Mouse (Mus musculus) cerebellum, adult (tissue): ENCODE data around the gene Pcyt1a.
"Not testable (repeated sequence)": the region's sequence is repeated elsewhere in the genome, so short reads cannot be mapped to it uniquely, and the experiment has no call there.

Experiments
- ATAC-seq: cut with Nextera tagmentation; 2 replicates; pipeline ENCODE4 v1.9.2; 2017; ENCODE audit warnings: mild to moderate bottlenecking, moderate library complexity, mixed read lengths; ENCODE audit not compliant: insufficient number of reproducible peaks, low FRiP score, low TSS enrichment

Gene Pcyt1a

DNA sequence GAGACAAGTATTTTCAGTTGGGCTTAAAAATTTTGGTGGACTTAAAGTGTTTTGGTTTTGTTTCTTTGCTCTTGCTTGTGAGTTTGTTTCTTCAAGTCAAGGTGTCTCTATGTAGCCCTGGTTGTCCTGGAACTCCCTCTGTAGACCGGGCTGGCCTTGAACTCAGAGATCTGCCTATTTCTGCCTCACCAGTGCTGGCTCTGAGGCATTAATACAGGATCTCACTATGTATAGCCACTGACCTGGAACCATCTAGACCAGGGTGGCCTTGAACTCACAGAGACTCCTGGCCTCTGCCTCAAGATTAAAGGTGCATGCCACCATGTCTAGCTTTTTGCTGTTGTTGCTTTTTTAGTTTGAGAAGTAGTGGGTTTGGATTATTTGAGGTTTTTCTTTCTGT, 1.2 kb downstream of the Pcyt1a start:
- ATAC-seq: no peak

DNA sequence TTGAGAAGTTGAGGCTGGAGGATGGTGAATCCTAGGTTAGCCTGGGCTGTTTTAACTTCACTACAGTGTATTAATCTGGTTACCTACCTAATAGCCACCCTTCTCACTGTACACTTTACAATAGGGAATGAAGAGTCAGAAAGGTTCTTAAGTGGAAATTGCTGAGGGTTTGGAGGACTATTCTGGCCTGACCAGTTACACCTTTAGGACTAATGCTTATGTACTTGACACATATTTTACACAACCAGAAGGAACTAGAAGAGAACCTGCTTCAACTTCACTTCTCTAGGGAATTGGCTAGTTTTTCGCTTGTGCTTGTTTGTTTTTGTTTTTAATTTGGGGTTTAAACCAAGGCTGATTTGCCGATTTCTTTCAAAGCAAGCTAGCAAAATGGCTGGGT, 2.4 kb downstream of the Pcyt1a start:
- ATAC-seq: no peak

DNA sequence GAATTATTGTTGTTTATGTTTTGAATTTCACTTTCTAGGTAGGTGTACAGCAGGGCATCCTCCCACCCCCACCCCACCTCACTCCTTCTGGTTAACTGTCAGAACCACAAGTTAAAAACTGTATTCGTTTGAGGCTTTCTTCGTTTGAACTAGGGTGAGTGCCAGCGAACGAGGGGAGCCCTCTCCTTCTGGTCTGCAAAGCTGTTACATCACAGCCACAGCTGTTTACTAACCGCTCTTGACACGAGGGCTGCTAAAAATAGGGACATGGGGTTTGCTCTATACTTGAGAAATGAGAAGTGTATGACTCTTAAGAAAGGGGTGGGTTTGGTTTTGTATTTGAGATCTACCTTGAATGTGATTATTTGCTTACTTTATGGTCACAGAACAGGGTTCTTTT, 3.3 kb downstream of the Pcyt1a start:
- no peak for ATAC-seq

DNA sequence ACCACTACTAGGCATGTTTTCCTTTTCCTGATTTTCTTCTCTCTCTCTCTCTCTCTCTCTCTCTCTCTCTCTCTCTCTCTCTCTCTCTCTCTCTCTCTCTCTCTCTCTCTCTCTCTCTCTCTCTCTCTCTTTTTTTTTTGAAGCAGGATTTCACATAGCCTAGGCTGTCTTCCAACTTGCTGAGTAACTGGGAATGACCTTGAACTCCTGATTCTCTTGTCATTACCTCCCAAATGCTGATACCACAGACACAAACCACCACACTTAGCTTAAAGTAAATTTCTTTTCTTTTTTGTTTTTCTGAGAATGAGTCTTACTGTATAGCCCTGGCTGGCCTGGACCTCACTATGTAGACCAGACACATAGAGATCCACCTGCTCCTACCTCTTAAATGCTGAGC, 4.0 kb downstream of the Pcyt1a start:
- no peak for ATAC-seq

DNA sequence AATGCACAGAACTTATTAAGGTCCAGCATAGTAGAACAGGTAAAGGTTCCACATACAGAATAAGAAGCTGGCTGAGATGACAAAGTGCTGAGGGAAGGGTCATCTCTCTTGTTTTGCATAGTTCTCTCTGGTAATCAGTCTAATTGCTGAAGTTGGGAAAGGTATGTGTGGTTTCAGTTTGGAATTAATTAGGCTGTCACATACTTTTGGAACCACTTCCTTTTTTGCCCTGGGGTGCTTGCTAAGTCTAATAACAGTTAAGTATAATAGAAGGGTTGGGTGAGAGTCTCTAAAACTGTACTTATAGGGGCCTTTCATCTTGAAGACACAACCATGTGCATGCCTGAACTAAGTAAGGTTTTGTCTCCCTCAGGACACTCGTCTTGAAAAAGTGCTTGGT, 5.9 kb downstream of the Pcyt1a start:
- no peak for ATAC-seq

DNA sequence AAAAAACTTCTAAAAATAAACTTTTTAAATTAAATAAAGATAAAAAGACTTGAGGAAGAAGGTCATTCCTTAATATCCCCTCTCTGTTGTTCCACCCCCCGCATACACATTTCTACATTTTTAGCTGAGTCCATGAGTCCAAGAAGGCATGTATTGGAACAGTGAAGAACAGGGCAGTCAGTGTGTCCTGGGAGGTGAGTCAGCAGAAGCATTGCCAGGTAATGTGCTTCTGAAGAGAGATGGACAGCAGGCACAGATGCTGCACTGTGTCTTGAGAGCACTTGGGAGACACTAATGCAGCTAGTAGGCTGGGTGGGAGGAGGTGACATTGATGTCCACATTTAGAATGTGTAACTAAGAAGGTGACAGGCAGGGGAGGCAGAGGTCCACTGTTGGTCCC, 6.5 kb downstream of the Pcyt1a start:
- no peak for ATAC-seq

DNA sequence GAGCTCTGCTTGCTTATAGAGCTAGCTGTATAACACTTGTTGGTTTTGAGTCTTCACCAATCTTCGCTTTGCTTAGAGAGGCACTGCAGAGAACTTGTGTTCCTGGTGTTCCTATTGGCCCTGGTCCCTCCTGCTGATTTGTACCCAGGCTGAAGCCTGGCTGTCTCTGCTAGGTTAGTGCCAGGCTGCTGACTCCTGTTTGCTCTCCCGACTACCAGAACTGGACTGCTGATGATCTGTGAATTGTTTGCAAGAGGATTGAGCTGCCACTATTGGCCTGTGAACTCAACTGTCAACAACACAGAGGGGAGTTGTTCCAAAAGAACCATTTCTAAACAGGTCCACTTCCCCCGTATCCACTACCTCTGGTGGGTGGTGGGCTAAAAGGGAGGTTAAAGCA, 10.7 kb downstream of the Pcyt1a start:
- no peak for ATAC-seq

DNA sequence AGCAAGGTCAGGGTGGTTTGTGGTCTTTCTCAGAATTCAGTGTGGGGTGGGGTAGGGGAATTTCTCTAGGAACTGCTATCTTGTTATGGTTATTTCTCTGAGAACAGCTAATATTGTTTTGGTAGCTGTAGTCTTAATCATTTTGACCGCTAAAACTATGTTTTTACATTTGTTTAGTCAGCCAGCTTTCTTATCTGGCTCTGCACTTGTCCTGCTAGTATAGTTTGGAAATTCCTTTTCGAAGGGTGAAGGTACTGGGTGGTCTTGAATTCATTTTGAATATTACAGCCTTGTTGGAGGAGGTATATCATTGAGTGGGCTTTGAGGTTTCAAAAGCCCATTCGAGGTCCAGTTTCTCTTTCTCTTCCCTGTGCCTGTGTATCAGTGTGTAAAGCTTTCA, 13.9 kb downstream of the Pcyt1a start:
- not testable (repeated sequence) for ATAC-seq

DNA sequence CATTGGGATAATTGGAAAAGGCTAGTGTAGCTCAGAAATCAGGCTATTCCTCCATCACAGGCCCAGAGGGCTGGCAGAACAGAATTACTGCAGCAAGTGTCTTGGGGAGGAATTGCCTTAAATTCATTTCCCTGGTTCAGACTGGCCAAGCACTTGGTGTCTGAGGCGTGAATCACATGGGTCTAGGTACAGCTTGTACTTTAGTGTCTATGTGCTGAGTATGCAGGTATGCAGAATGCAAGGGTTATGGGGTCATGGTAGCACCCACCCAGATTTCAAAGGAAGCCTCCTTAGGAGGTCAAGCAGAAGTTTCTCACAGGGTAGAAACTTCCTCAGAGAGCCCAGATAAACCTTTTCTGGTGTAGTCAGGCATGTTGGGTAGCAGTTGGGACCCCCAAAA, 14.8 kb downstream of the Pcyt1a start:
- ATAC-seq: no peak

DNA sequence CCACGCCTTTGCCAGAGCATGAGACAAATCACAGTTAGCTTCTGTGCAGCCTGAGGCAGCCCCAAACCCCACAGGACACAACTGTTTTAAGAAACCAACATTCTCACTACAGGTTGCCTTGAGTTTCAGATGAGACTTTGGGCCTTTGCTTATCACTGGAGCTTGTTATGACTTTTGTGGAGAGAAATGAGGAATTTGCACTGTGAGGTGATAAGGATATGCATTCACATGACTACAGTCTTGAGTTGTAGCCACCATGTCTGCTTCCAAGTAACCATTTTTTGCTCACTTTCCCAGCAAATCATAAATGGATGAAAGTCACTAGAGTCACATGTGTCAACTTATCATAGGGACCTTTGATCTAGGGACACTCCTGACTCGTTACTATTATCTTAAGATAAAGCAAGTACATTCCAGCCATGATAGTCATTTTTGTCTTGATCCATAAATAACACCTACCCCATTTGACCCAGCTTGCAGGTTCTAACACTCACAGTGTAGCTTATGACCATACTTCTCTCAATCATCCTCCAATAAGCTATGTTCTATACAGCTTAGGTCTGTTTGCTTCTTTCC, 15.9 kb downstream of the Pcyt1a start:
- ATAC-seq: no peak

DNA sequence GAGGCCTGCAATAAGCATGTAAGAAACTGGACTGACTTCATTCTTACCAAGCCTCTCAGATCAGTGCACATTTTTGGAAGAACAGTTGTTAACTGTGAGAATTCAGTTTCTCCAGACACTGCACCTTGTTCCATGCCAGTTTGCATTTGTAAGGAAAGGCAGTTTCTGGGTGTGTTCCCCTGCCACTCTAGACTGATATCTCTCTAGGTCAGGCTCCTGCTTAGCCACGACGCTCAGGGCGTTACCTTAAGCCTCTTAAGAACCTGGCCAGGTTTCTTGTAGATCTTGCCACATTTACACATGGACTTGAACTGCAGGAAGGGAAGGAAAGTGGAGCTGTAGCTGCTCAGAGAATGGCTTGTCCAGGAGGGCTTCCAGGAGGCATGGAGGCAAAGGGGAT, 18.9 kb downstream of the Pcyt1a start:
- ATAC-seq: no peak

DNA sequence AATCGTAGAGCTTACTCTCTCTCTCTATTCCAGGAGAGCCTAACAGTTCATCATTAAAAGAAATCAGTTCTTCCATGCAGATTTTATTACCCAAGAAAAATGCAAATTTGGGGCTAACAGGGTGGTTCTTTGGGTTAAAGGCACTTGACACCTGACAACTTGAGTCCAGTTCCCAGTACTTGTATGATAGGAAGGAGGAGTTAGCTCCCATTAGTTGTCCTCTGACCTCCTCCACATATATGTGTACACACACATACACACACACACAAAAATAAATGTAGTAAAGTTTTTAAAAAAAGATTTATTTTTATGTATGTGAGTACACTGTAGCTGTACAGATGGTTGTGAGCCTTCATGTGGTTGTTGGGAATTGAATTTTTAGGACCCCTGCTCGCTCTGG, 19.4 kb downstream of the Pcyt1a start:
- ATAC-seq: no peak

DNA sequence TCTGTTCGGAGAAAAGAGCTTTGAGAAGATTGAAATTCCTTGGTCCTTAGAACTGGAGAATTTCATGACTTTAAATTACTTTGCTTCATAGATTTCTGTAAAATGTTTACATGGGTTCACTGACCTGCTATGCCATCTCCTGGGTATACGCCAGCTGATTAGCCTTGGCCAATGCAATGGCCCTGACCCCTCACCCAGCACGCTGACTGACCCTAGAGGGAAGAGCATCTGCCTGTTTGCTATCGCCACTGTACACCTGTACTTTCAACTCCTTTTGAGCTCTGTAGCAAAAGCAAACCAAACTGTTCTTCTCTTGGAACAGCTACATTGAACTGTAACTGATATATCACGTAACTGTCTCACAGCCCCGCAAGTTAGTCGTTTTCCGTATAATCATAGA, 22.4 kb downstream of the Pcyt1a start:
- no peak for ATAC-seq

DNA sequence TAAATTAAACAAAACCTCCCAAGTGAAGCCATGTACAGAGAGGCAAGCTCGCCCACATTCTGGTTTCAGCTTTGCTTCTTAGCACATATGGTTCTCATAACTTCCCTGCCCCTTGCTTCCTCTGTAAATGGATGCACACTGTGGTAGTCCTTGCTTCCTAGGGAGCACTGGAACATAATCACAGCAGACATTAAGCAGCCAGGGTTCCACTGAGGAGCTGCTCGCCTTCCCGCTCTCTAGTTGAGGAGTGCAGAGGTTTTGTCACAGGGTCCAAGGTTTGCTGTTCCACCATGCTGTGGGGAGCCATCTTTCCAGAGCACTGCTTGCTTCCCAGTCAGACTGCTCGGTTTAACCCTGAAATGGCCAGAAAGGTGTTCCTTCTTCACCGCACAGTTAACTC, 23.9 kb downstream of the Pcyt1a start:
- ATAC-seq: no peak

DNA sequence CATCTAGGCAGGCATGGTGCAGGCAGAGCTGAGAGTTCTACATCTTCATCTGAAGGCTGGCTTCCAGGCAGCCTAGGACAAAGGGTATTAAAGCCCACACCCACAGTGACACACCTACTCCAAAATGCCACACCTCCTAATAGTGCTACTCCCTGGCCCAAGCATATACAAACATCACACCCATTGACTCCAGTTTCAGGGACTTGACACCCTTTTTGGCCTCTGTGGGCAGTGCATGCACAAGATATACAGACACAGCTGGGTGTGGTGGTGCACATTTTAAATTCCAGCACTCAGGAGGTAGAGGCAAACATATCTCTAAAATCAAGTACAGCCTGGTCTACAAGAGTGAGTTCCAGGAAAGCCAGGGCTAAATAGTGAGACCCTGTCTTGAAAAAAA, 25.4 kb downstream of the Pcyt1a start:
- ATAC-seq: no peak

DNA sequence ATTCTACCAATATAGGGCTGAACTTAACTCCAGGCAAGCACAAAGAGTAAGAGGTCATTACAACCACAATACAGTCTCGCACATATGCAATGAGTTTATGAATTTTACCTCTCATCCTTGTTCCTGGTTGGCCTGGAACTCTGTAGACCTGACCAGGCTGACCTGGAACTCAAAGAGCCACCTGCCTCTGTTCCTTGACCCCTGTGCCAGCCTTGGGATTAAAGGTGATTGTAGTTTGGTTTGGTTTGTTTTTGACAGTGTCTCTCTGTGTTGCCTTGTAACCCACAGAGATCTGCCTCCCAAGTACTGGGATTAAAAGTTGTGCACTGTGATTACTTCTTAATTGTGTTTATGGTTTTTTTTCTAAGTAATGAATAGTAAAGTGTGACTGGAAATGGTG, 26.0 kb downstream of the Pcyt1a start:
- no peak for ATAC-seq

DNA sequence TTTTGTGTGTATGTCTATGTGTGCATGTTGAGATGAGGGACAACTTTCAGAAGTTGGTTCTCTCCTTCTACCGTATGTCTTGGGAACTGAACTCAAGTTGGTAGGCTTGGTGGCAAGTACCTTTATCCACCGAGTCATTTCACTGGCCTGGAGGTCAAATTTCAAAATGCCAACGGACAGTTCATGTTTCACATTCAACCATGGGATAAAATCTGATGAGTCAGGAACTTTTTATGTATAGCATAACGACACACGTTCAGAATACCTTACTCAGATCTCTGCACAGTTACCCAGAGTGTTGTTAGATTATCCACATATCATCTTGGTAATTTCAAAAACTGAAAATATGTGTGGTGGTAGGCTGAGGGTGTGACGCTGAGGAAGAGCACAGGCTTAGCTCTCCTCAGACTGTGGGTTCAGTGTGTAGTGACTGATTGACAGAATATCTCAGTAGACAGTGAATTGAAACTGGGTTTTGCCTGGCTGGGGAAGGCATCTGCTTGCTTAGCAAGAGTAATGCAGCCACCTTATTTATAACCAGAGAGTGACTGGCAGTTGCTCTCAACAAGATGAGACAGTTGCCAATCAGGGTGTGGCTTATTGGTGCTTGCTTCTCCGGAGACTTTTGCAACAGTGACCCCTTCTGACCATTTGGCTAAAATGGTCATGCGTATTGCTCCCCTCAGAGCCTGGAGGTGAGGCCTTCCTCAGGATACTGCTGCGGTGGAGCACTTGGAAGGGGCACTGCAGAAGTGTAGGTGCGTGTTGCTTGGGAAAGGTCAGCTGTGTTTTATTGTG, 27.1 kb downstream of the Pcyt1a start:
- ATAC-seq: peak; percentile 66; the same call in 1 of the 2 replicates

DNA sequence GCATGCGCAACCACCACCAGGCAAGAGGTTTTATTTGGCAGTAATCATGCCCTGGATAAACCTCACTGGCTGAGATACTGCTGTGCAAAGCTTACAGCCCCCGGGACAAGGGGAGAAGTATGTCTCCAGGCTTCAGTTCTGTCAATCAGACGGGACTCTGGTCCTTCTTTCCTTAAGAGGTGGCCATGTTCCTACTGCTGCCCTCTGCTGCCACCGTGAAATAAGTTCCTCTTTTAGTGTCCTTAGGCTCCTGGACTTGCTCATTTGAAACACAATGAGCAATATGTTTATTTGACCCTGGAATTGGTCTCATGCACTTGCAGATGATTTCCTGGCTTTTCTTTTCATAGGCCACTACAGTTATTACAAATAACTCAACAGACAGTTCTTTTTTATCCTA, 29.8 kb downstream of the Pcyt1a start:
- ATAC-seq: no peak

DNA sequence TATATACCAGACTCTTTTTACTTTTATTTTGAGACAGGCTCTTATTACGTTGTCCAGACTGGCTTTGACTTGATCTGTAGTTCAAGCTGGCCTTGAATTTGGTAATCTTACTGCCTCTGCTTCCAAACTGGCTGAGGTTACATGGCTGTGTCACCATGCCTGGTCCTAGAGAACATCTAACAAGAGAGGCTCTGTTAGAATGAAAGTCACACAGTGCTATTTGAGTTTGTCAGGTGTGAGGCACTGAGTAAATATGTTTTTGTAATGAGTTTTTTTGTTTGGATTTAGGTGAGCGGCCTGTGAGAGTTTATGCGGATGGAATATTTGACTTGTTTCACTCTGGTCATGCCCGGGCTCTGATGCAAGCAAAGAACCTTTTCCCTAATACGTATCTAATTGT, 31.0 kb downstream of the Pcyt1a start:
- no peak for ATAC-seq

DNA sequence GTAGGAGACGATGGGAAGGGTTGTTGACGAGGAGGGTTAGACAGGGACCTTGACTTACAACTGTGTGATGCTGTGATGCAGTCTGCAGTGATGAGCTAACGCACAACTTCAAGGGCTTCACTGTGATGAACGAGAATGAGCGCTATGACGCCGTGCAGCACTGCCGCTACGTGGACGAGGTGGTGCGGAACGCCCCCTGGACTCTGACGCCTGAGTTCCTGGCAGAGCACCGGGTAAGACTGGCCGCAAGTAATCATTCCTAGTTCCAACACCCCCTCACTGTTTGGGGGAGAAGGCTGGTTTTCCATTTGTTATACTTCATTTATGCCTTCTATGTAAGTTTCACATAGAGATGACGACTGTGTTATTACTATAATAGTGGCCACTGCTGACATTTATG, 32.2 kb downstream of the Pcyt1a start:
- ATAC-seq: no peak

DNA sequence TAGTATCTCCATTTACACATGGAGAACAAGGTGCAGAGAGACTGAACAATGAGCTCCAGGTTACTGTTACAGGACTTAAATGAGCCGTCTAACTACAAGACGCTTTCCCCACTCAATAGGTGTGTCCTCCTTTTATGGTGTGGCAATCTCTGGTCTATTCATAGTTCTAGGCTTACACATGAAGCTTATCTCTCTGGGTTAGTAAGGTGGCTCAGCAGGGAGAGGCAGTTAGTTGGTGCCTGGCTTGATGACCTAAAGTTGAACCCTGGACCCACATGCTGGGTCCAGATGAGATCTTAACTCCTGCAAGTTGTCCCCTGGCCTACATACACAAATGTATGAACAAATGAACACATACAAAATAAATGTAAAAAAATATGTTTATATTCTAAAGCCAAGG, 32.7 kb downstream of the Pcyt1a start:
- no peak for ATAC-seq

DNA sequence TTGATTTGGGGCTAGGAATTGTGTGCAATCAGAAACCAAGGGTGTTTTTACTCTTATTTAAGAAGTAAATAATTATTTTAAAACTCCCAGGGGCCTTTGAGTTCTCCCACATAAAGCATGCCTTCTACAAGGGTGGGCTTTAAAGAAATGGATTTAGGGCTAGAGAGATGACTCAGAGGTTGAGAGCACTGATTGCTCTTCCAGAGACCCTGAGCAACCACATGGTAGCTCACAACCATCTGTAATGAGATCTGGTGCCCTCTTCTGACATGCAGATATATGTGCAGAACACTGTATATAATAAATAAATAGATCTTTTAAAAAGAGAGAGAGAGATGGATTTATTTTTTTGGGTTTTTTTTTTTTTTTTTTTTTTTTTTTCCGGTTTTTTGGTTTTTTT, 34.2 kb downstream of the Pcyt1a start:
- ATAC-seq: no peak
